In the genomic region with DNA sequence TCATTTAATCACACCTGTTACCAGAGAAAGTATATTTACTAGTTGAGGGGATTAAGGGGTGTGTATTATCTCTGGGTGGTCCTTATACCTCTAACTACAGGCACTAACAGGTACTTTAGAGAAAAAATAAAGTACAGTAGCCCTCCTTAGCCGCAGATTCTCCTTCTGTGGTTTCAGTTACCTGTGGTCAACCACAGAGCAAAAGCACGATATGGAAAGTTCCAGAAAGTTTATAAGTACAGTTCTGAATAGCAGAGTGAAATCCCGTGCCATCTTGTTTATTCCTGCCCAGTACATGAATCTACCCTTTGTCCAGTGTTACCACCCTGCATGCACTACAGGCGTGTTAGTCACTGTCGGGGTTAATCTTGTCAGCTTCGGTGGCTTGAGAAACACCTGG, we compare ENCODE assay signal across 26 mouse cellular contexts. TPM values are rescaled to one million over a fixed set of nuclear protein-coding genes. Genes with fewer than 3 reads are reported as not detected.
DNase-seq lines count a peak whose midpoint lies in the region; ATAC-seq and TF ChIP-seq lines count a peak whose summit lies in the region.
"Had no signal": no experiment of that assay in that cellular context is flagged by ENCODE, and none has a peak within 500 bp of the region (broad histone marks: within the 10 kb centered on the region; RNA-seq: fewer than 3 reads in every experiment).

No protein-coding gene starts in this region.

- intact Hi-C loops in heart, adult 2 months (cut with DNase I) = no loop called here

- no peaks in the 10 kb centered on the region for H3K79me2 ChIP-seq in heart, adult 2 months (replicated peaks; ENCODE audit: control insufficient read depth, insufficient read depth, low read length)

- H3K36me3 ChIP-seq in embryonic facial prominence, embryonic 15.5 days = peaks cover 6% of the 10 kb centered on the region; the same call in 1 of the 2 replicates
- H3K36me3 ChIP-seq in embryonic facial prominence, embryonic 10.5 days (replicated peaks) = peaks cover 14% of the 10 kb centered on the region; the same call in 1 of the 2 replicates
- H3K36me3 ChIP-seq in heart, adult 2 months (ENCODE audit: control insufficient read depth, insufficient read depth, low read length) = peaks cover 3% of the 10 kb centered on the region
- peaks cover 34% of the 10 kb centered on the region for H3K36me3 ChIP-seq in forebrain, embryonic 10.5 days (replicated peaks)
- H3K36me3 ChIP-seq in hindbrain, embryonic 10.5 days = peaks cover 14% of the 10 kb centered on the region; the same call in 1 of the 2 replicates
- H3K36me3 ChIP-seq: embryonic facial prominence, embryonic 12.5 days had no signal

- no peak for TF ChIP-seq CTCF in heart, adult 2 months (IDR thresholded peaks at IDR 0.05)
- TF ChIP-seq CTCF in cortical plate, adult 2 months (IDR thresholded peaks at IDR 0.05; ENCODE audit: extremely low read depth, insufficient read depth, low read length) = no peak

- no peak for DNase-seq in embryonic facial prominence, embryonic 10.5 days (ENCODE audit: low spot score)
- DNase-seq in heart, adult 2 months = no peak
- no peak for DNase-seq in heart, adult 18-20 months
- peak; percentile 22 for DNase-seq in CD4-positive helper T cell, adult 2 months (ENCODE audit: low read depth, low spot score)
- DNase-seq in forebrain, embryonic 10.5 days (ENCODE audit: extremely low spot score, low spot score) = no peak
- DNase-seq in hindbrain, embryonic 10.5 days (ENCODE audit: low spot score) = no peak
- DNase-seq: adrenal gland, adult 8-10 months; adrenal gland, postnatal 14 days; adrenal gland, postnatal 36 days; B cell, adult 2 months; cerebellum, adult 11-12 months; cerebellum, adult 2 months; cerebellum, adult 9-10 months; cerebellum, postnatal 10 days; cerebellum, postnatal 25 days; embryo, embryonic 11 days; forebrain, postnatal 0 days had no signal

- ATAC-seq in embryonic facial prominence, embryonic 15.5 days (ENCODE audit: insufficient number of reproducible peaks, low FRiP score, low TSS enrichment, low read depth) = 0 out of 2 replicates have a peak, but pooled peaks have one; percentile 4
- ATAC-seq: activated CD4-positive, CD25-positive, alpha-beta regulatory T cell, adult 4 months; forebrain, embryonic 13.5 days; forebrain, embryonic 15.5 days; forebrain, postnatal 0 days; Patski had no signal

- no peak overlapping the region for H3K4me3 ChIP-seq in embryonic facial prominence, embryonic 15.5 days (replicated peaks)
- H3K4me3 ChIP-seq in embryonic facial prominence, embryonic 10.5 days = no peak overlapping the region
- H3K4me3 ChIP-seq in heart, adult 2 months = no peak overlapping the region
- H3K4me3 ChIP-seq in cortical plate, adult 2 months (ENCODE audit: insufficient read depth, low read length) = no peak overlapping the region
- H3K4me3 ChIP-seq in forebrain, embryonic 10.5 days = no peak overlapping the region
- H3K4me3 ChIP-seq in hindbrain, embryonic 10.5 days = no peak overlapping the region
- H3K4me3 ChIP-seq: embryonic facial prominence, embryonic 12.5 days; erythroblast, embryonic 14.5 days; forebrain, embryonic 13.5 days; forebrain, embryonic 15.5 days had no signal

- no peaks in the 10 kb centered on the region for H3K9me3 ChIP-seq in embryonic facial prominence, embryonic 15.5 days (replicated peaks)
- no peaks in the 10 kb centered on the region for H3K9me3 ChIP-seq in embryonic facial prominence, embryonic 10.5 days
- no peaks in the 10 kb centered on the region for H3K9me3 ChIP-seq in forebrain, embryonic 10.5 days
- no peaks in the 10 kb centered on the region for H3K9me3 ChIP-seq in hindbrain, embryonic 10.5 days
- H3K9me3 ChIP-seq: embryonic facial prominence, embryonic 12.5 days; forebrain, embryonic 13.5 days; forebrain, embryonic 15.5 days; G1E had no signal

- no peak overlapping the region for H3K4me2 ChIP-seq in embryonic facial prominence, embryonic 15.5 days (replicated peaks)
- H3K4me2 ChIP-seq: embryonic facial prominence, embryonic 12.5 days; forebrain, embryonic 13.5 days; forebrain, embryonic 15.5 days had no signal

- H3K9ac ChIP-seq in embryonic facial prominence, embryonic 15.5 days = no peak overlapping the region
- H3K9ac ChIP-seq in heart, adult 2 months (ENCODE audit: low read depth, low read length) = no peak overlapping the region
- H3K9ac ChIP-seq: embryonic facial prominence, embryonic 12.5 days; forebrain, embryonic 13.5 days; forebrain, embryonic 15.5 days; forebrain, postnatal 0 days had no signal

- no peaks in the 10 kb centered on the region for H3K27me3 ChIP-seq in embryonic facial prominence, embryonic 15.5 days
- no peaks in the 10 kb centered on the region for H3K27me3 ChIP-seq in embryonic facial prominence, embryonic 10.5 days (replicated peaks; ENCODE audit: low read depth, poor library complexity, severe bottlenecking)
- H3K27me3 ChIP-seq in heart, adult 2 months (ENCODE audit: control insufficient read depth, insufficient read depth, low read length) = no peaks in the 10 kb centered on the region
- no peaks in the 10 kb centered on the region for H3K27me3 ChIP-seq in forebrain, embryonic 10.5 days (ENCODE audit: poor library complexity, severe bottlenecking)
- H3K27me3 ChIP-seq in hindbrain, embryonic 10.5 days (ENCODE audit: insufficient read depth, poor library complexity, severe bottlenecking) = no peaks in the 10 kb centered on the region
- H3K27me3 ChIP-seq: embryonic facial prominence, embryonic 12.5 days; forebrain, embryonic 13.5 days; forebrain, embryonic 15.5 days; Patski had no signal

- peaks cover 17% of the 10 kb centered on the region for H3K4me1 ChIP-seq in embryonic facial prominence, embryonic 15.5 days
- H3K4me1 ChIP-seq in embryonic facial prominence, embryonic 10.5 days = peaks cover 15% of the 10 kb centered on the region
- peaks cover 8% of the 10 kb centered on the region for H3K4me1 ChIP-seq in heart, adult 2 months (ENCODE audit: control insufficient read depth, insufficient read depth, low read length)
- peaks cover 10% of the 10 kb centered on the region for H3K4me1 ChIP-seq in cortical plate, adult 2 months (ENCODE audit: control insufficient read depth, insufficient read depth, low read length)
- peaks cover 19% of the 10 kb centered on the region for H3K4me1 ChIP-seq in forebrain, embryonic 10.5 days
- H3K4me1 ChIP-seq in hindbrain, embryonic 10.5 days (replicated peaks) = peaks cover 18% of the 10 kb centered on the region
- H3K4me1 ChIP-seq: embryonic facial prominence, embryonic 12.5 days had no signal

- H3K27ac ChIP-seq in embryonic facial prominence, embryonic 15.5 days (replicated peaks) = no peak overlapping the region; the same call in 1 of the 2 replicates
- no peak overlapping the region for H3K27ac ChIP-seq in embryonic facial prominence, embryonic 10.5 days (replicated peaks)
- peak overlapping the region; percentile 36; the same call in 1 of the 2 replicates for H3K27ac ChIP-seq in heart, adult 2 months
- H3K27ac ChIP-seq in cortical plate, adult 2 months (ENCODE audit: insufficient read depth, low read length) = 0 out of 2 replicates have a peak overlapping the region, but pooled peaks have one; percentile 29
- no peak overlapping the region for H3K27ac ChIP-seq in forebrain, embryonic 10.5 days
- no peak overlapping the region for H3K27ac ChIP-seq in hindbrain, embryonic 10.5 days
- H3K27ac ChIP-seq: embryonic facial prominence, embryonic 12.5 days; forebrain, embryonic 13.5 days; forebrain, embryonic 15.5 days had no signal

- WGBS in embryonic facial prominence, embryonic 15.5 days = 77% methylated on average over 6 of the region's 6 CpGs
- 92% methylated on average over 6 of the region's 6 CpGs for WGBS in embryonic facial prominence, embryonic 10.5 days
- WGBS in heart, adult 2 months = 88% methylated on average over 6 of the region's 6 CpGs
- 88% methylated on average over 6 of the region's 6 CpGs for WGBS in forebrain, embryonic 10.5 days
- WGBS in hindbrain, embryonic 10.5 days = 91% methylated on average over 6 of the region's 6 CpGs

- no peak for TF ChIP-seq EP300 in heart, adult 2 months (IDR thresholded peaks at IDR 0.05; ENCODE audit: insufficient read depth, low read depth, low read length)

- no peak for TF ChIP-seq POLR2A in heart, adult 2 months (IDR thresholded peaks at IDR 0.05; ENCODE audit: insufficient read depth, low read depth, low read length)
- no peak for TF ChIP-seq POLR2A in cortical plate, adult 2 months (IDR thresholded peaks at IDR 0.05; ENCODE audit: extremely low read depth, insufficient read depth, low read length)

RNA-seq across cellular contexts. Expression of a gene that starts 51.6 kb away (rescaled TPM):
- polyA plus RNA-seq in embryonic facial prominence, embryonic 15.5 days (2015; fragmentation: Nextera tagmentation; extraction: Ambion mirVana) = 29.7 and 34.8 TPM in 2 replicates
- polyA plus RNA-seq in embryonic facial prominence, embryonic 10.5 days (2016; fragmentation: Nextera tagmentation; extraction: Ambion mirVana) = 26.4 and 27.7 TPM in 2 replicates
- total RNA-seq in heart, adult 2 months (2021) = 10 to 100 TPM; 24.6 to 26.1 TPM
- polyA plus RNA-seq in heart, adult 2 months (2012; rRNA removed) = 18.7 and 22.5 TPM in 2 replicates
- 10 to 100 TPM; 26.6 to 26.8 TPM for total RNA-seq in heart, adult 18-20 months (2021)
- 23.9 and 24.0 TPM in 2 replicates for polyA plus RNA-seq in cortical plate, adult 2 months (2012; rRNA removed)
- 33.5 and 33.6 TPM in 2 replicates for polyA plus RNA-seq in forebrain, embryonic 10.5 days (2016; fragmentation: Nextera tagmentation; extraction: Ambion mirVana)
- 28.1 TPM in 2 replicates for polyA plus RNA-seq in hindbrain, embryonic 10.5 days (2016; fragmentation: Nextera tagmentation; extraction: Ambion mirVana)

Comparison
In these comparisons a context has a peak if more than half of its experiments do, and no peak if none do; other contexts are left out.
1. H3K27ac ChIP-seq: peak in heart, adult 2 months (single experiment) and cortical plate, adult 2 months (single experiment); none in embryonic facial prominence, embryonic 15.5 days (single experiment), embryonic facial prominence, embryonic 10.5 days (single experiment), forebrain, embryonic 10.5 days (single experiment) and hindbrain, embryonic 10.5 days (single experiment).